Mouse (Mus musculus): ENCODE data around the gene Iscu.

Gene Iscu

DNA sequence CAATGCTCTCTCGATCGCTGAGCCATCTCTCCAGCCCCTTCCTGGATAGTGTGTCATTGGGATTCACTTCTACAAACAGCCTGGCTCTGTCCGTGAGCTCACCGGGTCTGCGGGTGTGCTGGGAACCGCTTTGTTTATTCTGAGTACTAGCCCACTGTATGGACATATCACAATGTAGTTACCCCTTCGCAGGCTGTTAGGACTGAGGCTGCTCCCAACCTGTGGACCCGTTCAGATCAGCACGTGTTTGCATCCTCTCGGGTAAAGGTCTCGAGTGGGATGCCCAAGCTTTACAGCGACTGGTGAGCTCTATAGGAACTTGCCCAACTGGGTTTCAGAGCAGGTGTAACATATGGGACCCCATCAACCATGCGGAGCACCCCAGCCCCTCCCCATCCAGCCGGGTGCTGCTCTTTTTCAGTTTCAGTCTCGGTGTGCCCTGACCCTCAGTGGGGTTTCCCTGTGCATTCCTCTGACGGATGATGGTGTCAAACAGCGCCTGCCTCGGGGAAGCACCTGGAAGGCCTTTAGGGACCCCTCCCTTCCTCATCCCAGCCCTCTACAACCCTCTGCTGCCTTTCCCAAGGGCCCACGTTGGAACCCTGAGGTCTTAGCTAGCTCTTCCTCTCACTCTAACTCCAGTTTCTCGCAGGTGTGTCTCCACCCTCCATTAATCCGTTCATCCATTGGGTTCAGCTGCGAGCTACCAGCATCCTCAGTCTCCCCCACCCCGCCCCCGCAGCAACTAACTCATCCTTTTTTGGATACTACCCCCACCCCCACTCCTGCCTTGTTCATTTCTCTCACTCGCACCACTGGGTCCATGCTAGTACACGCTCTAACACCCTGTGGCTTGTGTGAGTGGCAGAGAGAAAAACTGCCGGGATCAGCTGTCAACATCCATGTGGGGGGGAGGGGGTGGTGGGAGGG, 41.8 kb downstream of the Iscu start:
- no peak for DNase-seq (ENCODE audit: low read depth, low spot score)

DNA sequence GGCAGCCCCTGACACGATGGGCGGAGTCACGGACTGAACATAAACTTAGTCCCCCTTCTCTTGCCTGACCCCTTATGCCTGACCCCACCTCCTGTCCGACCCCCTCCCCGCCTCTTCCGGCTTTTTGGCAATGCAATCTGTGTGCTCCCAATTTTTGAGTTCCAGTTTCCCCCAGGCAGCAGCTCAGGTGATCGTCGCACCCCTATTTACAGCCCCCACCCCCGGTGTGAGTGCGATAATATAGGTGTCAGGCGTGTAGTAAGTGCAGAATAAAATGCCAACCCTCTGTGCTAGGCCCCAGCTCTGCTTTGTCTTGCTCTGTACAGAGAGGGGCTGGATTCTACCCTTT, 42.5 kb downstream of the Iscu start:
- DNase-seq (ENCODE audit: low read depth, low spot score), result no peak

DNA sequence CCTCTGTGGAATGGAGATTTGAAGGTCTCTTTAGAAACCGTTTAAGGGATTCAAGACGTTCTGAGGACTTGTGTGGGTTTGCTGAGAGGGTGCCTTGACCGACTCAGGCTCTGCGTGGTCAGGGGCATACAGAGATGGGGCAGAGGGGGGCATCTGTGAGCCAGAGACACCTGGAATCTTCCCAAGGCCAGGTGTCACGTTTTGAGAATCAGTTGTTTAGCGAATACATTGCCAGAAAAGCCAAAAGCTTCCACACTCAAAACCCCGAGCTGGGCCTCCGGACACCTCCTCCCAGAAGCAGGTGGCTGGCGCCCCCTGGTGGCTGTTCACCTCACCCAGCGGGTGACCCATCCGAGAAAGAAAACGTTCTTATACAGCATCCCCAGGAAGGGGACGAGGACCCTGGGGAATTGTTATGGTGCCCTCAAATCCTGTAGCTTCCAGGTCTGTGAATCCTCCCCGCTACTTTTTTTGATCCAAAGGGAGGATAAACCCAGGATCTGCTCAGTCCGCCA, 43.1 kb downstream of the Iscu start:
- DNase-seq (ENCODE audit: low read depth, low spot score), result peak; percentile 57

DNA sequence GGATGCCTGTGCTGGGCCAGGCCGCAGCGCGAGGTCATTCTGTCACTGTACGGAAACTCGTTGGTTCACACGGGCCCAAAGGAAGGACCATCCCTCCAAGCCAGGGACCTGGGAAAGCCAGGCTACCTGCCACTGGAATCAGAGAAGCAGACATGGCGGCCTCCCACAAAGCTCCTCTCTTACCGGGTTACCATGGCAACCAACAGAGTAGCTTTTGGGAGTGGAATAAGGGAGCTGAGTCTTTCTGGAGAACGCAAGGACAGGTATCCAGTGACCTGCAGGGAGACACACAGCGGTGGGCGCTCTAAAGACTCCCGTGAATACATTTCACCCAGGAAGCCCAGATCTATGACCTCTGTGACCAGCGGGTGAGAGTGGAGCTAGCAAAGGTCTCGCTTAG, 46.0 kb downstream of the Iscu start:
- peak; percentile 40 for DNase-seq (ENCODE audit: low read depth, low spot score)

DNA sequence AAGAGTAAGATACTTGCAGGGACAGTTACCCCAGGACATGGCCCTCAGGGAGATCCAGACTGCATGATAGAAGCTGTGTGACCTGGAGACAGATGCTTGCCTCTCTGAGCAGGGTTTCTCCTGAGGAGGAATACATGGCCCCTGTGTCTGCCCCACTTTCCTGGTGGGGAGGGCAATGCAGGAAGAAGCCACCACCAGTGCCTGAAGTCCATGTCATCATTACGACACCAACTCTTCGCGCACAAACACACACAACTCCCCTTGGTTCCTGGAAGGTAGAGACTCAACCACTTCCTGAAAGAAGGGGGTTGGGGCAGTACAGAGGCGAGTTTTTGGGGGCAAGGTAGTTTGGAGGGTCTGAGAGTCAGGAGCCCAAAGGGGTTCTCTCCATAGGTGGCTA, 51.7 kb downstream of the Iscu start:
- no peak for DNase-seq (ENCODE audit: low read depth, low spot score)

DNA sequence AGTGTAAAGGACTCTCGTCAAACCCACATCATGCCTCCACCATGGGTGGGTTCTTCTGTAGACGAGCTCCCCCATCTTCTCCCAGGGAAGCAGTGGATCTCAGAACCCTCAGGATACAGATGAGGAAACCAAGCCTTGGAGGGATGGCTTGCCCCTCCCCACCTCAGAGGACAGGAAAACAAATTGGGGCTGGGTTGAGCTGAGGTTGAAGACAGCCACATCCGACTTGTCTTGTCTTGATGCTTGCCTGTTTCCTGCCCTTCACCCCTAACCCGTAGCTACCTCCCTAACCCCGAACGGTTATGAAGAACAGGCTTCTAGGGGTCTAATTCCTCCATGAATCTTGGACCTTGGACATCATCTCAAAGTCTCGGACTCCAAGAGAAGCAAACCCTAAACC, 53.0 kb downstream of the Iscu start:
- no peak for DNase-seq (ENCODE audit: low read depth, low spot score)

DNA sequence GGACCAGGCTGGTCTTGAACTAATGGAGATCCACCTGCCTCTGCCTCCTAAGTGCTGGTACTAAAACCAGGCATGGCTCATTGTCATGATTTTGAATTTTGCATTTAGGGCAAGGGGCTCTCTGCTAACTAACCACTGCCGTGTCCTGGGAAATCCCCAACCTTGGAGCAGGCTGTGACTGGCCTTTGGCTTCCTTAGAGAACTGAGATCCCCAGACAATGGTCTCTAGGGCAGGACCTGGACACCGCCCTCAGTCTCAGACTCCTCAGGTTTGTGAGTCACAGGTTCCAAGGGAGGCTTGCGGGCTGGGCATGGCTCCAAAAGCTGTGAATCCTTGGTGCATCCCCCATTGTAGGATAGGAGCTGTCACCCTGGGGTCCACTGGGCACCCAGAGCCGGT, 54.1 kb downstream of the Iscu start:
- no peak for DNase-seq (ENCODE audit: low read depth, low spot score)

Data from WW6 (cell line).